Mouse (Mus musculus) layer of hippocampus, adult 18-20 months (tissue): ENCODE measurements around the gene AU015836. TPM values are rescaled to one million over a fixed set of nuclear protein-coding genes. Genes with fewer than 3 reads are reported as not detected.
"Not testable (repeated sequence)": the region's sequence is repeated elsewhere in the genome, so short reads cannot be mapped to it uniquely, and the experiment has no call there.

Experiments
- DNase-seq, 2 experiments: peaks; one replicate each; pipeline ENCODE4 v3.0.0; 2022; ENCODE audit warnings: low spot score in 2 of 2
- long read RNA-seq: library from polyadenylated mRNA; stranded (forward); transcript quantifications from one replicate; pipeline ENCODE4 v2.0.0, GENCODE M21; 2021
- total RNA-seq, 2 experiments: library from RNA; stranded (reverse); gene quantifications; 2 replicates each; pipeline ENCODE4 v1.2.3; 2021

AU015836 gene
- not detected for total RNA-seq
- long read RNA-seq: 0 reads

DNA sequence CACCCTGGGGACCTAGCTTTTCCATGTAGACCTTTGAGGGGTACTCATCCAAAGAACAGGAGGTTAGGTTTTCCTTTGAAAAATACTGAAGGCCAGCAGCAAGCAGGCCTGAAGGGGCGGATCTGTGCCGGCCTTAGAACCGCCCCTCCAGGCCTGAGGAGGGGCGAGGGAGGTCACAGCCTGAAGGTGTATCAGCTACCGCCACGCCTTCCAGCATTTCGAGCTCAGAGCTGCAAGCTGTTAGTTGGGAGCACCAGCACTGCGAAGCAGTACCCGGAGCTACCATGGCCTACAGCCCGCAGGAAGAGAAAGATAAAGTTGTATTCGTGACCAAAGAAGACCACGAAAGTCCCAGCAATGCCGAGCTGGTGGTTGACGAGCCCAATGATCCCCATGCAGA lies at the start of gene AU015836:
AU015836 (plus strand) TSS at position 216 of the 400 bp plus-strand sequence.
- no peak for DNase-seq

DNA sequence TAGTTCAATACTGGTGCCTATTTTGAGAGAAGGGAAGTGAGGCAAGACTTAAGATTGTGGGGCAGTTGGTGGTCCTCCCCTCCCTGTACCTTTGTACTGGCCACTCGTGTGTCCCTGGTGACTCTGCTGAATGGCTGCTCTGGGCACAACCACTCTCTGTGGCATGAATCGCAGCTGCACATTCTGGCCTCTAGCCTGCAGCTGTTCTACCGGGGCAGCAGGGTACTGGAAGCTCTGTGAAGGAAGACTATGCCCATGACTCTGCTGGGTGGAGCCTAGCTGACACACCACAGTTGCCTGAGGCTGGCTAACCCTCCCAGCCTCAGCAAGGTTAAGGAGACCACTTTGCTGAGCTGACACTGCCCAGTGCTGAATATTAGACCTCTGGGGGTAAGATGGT lies 49.4 kb upstream of the AU015836 start:
- DNase-seq: no peak

DNA sequence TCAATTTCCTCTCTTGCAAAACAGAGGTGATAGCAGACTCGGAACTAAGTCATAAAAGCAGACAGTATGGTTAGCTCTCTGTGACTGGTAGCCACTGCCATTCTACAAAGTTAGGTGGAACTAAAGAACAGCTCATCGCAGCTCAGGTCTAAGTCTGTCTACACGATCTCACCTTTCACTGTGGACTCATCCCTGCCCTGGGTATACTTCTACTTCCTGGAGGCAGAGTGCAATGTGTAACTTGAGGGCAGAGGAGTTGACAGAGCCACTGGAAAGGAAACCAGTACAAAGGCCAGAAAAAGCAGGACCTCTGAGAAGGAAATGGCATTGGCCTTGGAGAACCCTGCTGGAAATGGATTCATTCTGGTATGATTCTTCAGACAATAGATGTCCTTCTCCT lies 40.1 kb upstream of the AU015836 start:
- DNase-seq: no peak

DNA sequence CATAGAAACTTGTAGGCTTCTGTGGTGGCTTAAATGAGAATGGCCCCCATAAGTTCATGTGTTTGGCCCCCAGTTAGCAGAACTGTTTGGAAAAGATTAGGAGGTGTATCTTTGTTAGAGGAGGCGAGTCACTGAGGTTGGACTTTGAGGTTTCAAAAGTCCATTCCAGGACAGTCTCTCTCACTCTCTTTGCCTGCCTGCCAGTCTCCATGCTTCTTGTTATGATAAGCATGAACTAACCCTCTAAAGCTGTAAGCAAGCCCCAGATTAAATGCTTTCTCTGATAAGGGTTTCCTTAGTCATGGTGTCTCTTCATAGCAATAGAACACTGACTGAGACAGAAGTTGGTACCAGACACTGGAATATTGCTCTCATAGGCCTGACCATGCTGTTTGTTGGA lies 39.7 kb upstream of the AU015836 start:
- no peak for DNase-seq

DNA sequence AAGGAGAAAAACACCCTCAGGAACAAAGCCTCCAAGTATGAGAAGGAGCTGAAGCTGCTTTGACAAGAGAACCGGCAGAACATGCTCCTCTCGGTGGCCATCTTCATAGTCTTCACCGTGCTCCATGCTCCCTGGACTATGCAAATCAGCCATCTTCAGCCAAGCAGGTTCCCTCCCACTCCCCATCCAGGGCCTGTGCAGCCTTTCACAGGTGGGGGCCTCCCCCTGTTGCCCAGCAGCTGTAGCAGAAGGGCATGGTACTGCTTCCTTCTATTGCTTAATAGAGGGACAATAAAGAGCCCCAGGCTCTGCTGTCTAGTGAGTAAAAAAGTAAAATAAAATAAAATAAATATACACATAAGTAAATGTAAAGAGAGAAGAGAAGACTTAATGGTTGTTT lies 36.8 kb upstream of the AU015836 start:
- no peak for DNase-seq

DNA sequence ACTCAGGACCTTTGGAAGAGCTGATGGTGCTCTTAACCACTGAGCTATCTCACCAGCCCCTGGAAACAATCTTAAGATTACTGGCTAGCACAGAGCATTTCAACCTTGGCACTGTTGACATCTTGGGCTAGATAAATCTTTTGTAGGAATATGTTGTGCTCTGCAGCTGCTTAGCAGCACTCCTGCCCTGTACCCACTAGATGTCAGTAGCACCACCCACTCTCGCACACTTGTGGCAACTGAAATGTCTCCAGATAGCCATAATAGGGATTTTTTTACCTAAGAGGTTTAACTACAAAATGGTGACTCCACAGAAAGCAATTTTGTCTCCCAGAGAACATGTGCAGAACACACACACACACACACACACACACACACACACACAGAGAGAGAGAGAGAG lies 11.7 kb upstream of the AU015836 start:
- peak in 1 of 2 experiments; percentile 39 for DNase-seq

DNA sequence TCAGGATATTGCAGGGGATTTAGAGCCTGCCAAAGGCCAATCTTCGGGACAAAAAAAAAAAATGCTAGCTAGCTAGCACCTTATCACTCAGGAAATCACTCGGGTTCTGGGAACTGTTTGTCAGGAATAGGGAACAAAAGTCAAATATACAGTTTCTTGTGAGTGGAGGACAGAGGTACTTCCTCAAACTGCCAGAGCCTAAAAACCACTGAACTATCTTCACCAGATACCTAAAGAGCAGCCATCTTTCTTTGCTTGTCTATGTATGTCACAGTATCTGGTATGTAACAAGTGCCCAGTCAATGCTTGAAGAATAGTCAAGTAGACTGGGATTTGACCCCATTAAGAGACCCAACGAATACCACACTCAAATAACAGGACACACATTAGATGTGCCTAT lies 10.0 kb upstream of the AU015836 start:
- no peak for DNase-seq

DNA sequence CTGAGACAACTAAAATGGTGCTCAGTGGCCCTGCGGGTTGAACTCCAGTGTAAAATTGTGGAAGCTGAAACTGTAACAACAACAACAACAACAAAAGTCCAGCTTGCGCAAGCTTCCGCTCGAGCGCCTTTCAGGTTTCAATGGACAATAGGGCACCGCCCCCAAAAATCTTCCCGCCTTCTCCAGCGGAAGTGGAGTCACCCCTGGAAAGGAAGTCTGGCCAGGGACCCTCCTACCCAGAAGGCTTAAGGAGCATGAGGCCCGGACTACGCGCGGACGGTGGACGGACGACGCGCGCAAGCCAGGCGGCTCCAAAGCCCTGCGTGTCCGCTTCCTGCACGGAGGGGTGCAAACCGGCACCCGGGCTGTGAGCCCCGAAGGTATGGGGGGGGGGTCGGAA lies 11.9 kb downstream of the AU015836 start:
- DNase-seq: no peak

DNA sequence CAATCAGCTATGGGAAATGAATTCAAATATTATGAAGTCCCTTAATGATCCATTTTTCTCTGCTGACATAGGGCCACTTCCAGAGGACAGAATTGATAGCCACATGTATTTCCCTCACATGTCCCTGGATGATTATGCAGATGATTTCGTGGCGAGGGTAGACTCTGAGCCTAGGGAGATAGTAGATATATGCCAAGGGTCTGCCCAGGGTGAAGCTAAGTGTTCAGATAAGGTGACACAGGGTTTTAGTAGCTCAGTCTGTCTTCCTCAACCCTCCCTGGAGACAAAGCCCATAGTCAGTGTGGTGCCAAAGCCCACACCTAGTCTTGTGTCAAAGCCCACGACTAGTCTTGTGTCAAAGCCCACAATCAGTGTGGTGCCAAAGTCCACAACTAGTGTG lies 13.7 kb downstream of the AU015836 start:
- no peak for DNase-seq

DNA sequence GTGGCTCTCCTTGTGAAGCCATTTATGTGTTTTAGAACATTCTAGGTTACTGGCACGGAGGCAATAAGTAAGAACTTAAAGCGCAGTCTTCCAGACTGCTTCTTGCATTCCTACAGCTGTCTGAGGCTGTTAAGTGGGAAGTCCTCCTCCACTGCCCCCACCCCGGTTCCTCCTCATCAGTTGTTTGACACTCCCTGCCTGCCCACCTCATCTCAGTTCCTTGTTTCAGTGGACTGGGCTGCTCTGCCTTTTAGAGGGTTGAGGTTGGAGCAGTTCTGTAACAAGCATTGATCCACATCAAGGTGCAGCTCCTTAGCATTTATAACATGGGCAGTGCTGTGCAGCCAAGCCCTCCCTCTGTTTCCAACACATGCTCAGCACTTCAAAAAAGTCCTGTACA lies 16.6 kb downstream of the AU015836 start:
- not testable (repeated sequence) for DNase-seq

DNA sequence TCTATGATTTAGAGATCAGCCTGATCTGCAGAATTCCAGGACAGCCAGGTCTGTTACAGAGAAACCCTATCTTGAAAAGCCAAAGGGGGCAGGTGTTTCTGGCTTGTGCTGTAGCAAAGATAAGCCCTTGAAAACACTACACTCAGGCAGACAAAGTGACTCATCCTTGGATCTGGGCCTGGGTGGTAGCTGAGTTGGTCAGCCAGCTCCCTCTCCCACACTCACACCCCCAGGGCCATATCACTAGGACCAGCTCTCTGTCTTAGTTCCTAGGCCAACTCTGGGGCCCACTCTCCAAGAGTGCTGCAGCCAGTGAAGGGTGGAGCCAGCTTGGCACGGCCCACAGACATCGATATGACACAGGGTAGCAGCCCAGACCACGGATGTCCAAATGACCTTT lies 38.5 kb downstream of the AU015836 start:
- no peak for DNase-seq

DNA sequence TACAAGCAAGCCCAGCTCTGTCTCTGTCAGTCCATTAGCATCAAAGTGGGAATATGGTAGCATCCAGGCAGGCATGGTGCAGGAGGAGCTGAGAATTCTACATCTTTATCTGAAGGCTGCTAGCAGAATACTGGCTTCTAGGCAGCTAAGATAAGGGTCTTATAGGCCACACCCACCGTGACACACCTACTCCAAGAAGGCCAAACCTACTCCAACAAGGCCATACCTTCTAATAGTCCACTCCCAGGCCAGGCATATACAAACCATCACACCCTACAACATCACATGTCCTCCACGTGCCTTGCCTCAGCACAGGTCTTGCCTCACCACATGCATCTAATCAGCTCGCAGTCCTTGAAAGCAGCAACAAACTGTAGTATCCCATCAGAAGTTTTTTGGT lies 41.0 kb downstream of the AU015836 start:
- no peak for DNase-seq

DNA sequence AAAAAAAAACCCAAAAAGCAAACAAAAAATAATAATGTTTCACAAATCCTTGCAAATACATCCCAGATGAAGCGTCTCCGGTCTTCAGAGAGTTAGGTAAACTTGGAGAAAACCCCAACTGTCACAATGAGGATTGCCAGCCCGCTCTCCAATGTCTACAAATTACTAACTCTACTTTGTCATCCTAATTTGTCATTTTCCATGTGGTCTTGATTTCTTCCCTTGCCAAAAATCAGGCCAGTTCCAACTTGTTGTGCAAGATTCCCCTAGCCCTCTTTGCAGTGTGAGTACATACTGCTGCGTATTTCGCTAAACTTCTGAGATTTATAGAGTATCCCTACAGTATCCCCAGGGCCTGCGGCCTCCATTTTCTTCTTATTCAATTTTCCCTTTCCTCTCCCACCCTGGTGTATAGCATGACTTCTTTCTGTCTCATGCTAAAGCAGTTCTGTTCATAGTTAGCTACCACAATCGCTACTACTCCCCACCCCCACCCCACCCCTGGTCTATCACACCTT lies 43.3 kb downstream of the AU015836 start:
- no peak for DNase-seq

DNA sequence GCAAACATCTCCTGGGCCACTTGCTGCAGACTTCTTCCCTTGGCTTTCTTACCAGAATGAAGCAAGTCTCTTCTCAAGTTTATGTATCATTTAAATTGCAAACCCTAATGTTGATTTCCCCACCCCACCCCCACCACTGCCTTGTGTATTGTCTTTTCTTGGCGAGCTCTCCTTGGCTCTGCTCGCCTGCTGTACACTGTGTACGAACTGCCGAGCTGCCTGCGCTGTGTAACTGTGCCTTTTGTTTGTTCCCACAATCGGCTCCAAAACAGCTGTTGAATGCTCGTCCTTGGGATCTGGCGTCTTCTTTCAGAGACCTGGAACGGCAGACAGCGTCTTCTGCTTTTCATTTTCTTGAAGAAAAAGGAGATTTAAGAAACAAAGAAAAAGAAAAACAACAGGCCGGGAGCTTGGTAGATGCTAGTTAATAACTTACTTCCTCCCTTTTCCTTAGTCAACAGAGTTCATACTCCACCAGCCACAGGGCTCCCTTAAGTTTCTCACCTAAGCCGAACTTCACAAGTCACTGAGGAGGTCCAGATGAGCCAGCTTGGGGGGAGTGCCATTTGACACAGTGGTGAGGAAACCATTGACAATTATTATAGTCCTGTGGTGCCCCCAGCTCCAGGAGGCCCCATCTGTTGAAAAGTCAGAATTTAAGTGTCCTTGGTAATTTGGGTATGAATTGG lies 44.2 kb downstream of the AU015836 start:
- peak; percentile 11 to 69 for DNase-seq

DNA sequence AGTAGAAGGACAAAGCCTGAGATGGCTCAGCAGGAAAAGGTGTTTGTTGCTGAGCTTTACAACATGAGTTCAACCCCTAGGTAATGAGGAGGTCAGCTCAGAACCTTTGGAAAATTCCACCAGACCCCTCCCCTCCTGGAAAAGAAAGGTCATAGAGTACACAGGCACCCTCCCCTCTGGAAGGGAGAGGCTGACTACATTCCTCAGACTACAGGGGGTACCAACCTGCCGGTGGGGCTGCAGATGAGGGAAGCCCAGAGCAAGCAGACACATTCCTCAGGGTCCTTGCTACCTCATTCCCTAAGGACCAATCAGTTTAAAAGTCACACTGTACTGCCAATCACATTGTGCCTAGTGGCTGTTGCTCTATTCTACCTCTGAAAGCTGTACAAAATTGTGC lies 48.4 kb downstream of the AU015836 start:
- DNase-seq: no peak

DNA sequence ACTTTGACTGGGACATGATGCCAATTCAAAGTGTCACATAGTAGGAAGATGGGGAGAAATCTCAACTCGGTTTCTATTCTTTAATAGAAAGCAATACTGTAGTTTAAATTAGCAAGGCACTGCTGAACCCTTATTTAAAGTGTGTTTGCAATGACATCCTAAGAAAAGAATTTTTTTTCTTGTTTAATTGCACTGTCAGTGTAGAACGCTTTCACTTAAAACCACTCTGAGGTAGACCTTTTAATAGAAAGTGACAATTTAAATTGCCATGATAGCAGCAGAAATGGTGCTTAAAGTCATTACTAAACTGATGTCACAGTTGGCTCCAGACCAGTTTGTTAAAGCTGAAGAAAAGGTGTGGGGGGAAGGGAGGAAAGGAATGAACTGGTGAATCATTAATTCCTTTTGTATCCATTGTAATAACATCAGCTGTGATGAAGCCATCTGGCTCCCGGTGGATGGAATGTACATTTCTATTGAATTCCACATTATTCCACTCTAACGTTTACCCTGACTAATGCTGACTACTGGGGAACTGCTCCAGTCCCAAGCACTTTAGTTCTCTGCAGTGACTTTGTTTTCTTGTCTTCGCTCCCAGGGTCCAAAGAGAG lies 53.9 kb downstream of the AU015836 start:
- DNase-seq: no peak

Other genes with a start within 250 kb of the AU015836 start
- gene Pdk3, start 136.5 kb upstream of the AU015836 start, total RNA-seq: 10 to 100 TPM; 42.8 to 46.5 TPM
- gene Zfx, start 155.0 kb downstream of the AU015836 start, total RNA-seq: 10 to 100 TPM; 34.1 to 36.4 TPM
- gene Eif2s3x, start 244.2 kb downstream of the AU015836 start, total RNA-seq: 100 to 1,000 TPM; 120 to 235 TPM